Mouse (Mus musculus): Measurements from ENCODE around the gene Hdac9. TPM values are rescaled to one million over a fixed set of nuclear protein-coding genes. Genes with fewer than 3 reads are reported as not detected.

Hdac9 gene
- polyA plus RNA-seq, 1 experiment from 2014 or later, result 7.6 TPM

DNA sequence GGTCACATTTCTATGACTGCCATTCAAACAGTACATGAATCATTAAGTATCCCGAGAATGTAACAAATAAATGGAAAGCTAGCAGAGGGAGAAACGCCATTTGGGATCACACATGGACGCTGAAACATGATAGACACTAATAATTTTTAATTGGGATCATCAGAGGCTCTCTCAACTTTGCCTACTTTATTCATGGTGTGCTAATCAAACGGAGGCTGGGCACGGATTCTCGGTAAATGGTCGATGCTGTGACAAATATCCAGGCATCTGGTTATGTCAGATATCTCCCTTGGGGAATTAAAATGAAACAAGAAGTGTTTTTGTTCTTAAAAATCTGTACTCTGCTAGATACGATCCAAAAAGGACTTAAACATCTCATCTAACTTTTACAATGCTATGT is 418.6 kb downstream of the Hdac9 start:
- no peaks in the 10 kb centered on the region for H3K36me3 ChIP-seq (ENCODE audit: insufficient read depth)
- no peaks in the 10 kb centered on the region for H3K27me3 ChIP-seq (ENCODE audit: insufficient read depth, low read length)
- no peak for DNase-seq
- TF ChIP-seq CTCF (IDR thresholded peaks at IDR 0.05; ENCODE audit: low read depth), result no peak
- no peak overlapping the region for H3K4me3 ChIP-seq (ENCODE audit: low read depth, low read length)
- H3K4me2 ChIP-seq, result no peak overlapping the region
- H3K9ac ChIP-seq, result no peak overlapping the region
- ATAC-seq (ENCODE audit: insufficient read depth), result no peak
- 75% methylated on average over 8 of the region's 8 CpGs for WGBS
- H3K9me3 ChIP-seq (ENCODE audit: low read depth, low read length), result no peaks in the 10 kb centered on the region
- no peaks in the 10 kb centered on the region for H3K4me1 ChIP-seq (ENCODE audit: insufficient read depth)
- H3K27ac ChIP-seq (ENCODE audit: low read depth), result no peak overlapping the region

DNA sequence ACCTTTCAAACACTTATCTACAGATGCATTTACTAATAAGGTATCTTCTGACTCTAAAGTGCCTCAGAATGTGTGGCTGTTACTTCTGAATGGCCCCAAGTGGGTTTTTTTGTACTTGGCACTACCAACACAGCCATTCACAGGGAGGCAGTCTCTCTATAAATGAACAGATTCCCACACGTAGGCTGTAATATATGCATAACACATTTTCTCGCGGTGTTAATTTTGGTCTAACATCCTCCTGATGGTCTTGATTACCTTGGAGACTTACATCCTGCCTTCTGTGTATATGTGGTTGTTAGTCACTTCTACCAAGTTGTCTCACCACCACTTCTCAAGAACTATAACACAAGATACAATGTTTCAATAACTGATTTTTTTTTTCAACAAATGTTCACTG is 419.2 kb downstream of the Hdac9 start:
- no peak for DNase-seq
- Histone ChIP-seq H3K4me1 (ENCODE audit: insufficient read depth) (no peaks in the 10 kb centered on the region), H3K27me3 (ENCODE audit: insufficient read depth, low read length) (no peaks in the 10 kb centered on the region), H3K9ac (no peak overlapping the region), H3K9me3 (ENCODE audit: low read depth, low read length) (no peaks in the 10 kb centered on the region), H3K27ac (ENCODE audit: low read depth) (no peak overlapping the region), H3K4me2 (no peak overlapping the region), H3K4me3 (ENCODE audit: low read depth, low read length) (no peak overlapping the region), H3K36me3 (ENCODE audit: insufficient read depth) (no peaks in the 10 kb centered on the region)
- ATAC-seq (ENCODE audit: insufficient read depth), result no peak
- no peak for TF ChIP-seq CTCF (IDR thresholded peaks at IDR 0.05; ENCODE audit: low read depth)
- WGBS, result 84% methylated on average over 3 of the region's 3 CpGs

DNA sequence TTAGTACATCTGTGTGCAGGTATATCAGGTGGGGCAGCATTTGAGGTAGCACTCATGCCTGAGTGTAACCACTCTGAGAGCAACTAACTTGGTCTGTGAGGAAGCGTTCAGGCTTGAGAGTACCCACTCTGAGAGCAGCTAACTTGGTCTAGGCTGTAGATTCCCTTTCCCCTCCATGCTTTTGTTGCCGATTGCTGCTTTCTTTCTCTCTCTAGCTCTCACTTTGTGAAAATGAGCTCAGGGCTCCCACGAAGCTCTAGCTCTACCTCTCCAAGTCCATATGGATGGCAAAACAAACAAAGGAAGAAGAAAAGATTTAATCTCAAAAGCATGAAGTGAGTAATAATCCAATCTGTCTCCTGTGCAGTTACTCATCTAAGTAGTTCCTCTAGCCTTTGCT is 421.0 kb downstream of the Hdac9 start:
- Histone ChIP-seq H3K27me3 (ENCODE audit: insufficient read depth, low read length) (no peaks in the 10 kb centered on the region), H3K4me2 (0 out of 2 replicates have a peak overlapping the region, but pooled peaks have one; percentile 3), H3K36me3 (ENCODE audit: insufficient read depth) (no peaks in the 10 kb centered on the region), H3K4me3 (ENCODE audit: low read depth, low read length) (no peak overlapping the region), H3K4me1 (ENCODE audit: insufficient read depth) (no peaks in the 10 kb centered on the region), H3K9me3 (ENCODE audit: low read depth, low read length) (no peaks in the 10 kb centered on the region), H3K9ac (no peak overlapping the region), H3K27ac (ENCODE audit: low read depth) (no peak overlapping the region)
- 49% methylated on average over 3 of the region's 3 CpGs for WGBS
- ATAC-seq (ENCODE audit: insufficient read depth), result no peak
- DNase-seq, result no peak
- no peak for TF ChIP-seq CTCF (IDR thresholded peaks at IDR 0.05; ENCODE audit: low read depth)

DNA sequence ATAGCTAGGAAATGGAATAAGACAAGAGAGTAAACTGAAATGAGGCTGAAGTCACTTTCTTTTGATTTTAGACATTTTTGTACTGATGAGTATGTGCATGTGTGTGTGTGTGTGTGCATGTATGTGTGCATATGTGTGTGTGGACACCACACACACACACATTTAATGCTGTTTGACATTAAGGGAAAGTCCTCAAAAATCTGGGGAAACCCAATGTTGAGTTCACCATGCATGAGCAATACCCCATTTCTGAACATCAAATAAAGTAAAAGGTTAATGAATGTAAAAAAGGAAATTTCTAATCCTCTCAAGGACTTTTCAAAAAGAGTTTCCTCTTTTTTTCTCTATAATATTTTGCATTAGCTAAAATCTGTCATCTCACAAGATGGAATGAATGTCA is 427.3 kb downstream of the Hdac9 start:
- H3K9me3 ChIP-seq (ENCODE audit: low read depth, low read length), result no peaks in the 10 kb centered on the region
- no peak for DNase-seq
- H3K9ac ChIP-seq, result no peak overlapping the region
- H3K4me2 ChIP-seq, result no peak overlapping the region
- H3K4me3 ChIP-seq (ENCODE audit: low read depth, low read length), result no peak overlapping the region
- H3K27me3 ChIP-seq (ENCODE audit: insufficient read depth, low read length), result no peaks in the 10 kb centered on the region
- H3K4me1 ChIP-seq (ENCODE audit: insufficient read depth), result no peaks in the 10 kb centered on the region
- no peak overlapping the region for H3K27ac ChIP-seq (ENCODE audit: low read depth)
- no peak for TF ChIP-seq CTCF (IDR thresholded peaks at IDR 0.05; ENCODE audit: low read depth)
- H3K36me3 ChIP-seq (ENCODE audit: insufficient read depth), result no peaks in the 10 kb centered on the region
- ATAC-seq (ENCODE audit: insufficient read depth), result no peak

- no peaks in the 10 kb centered on the region for H3K27me3 ChIP-seq (ENCODE audit: insufficient read depth, low read length)
- 100% methylated on average over 1 of the region's 1 CpGs for WGBS
- no peak overlapping the region for H3K27ac ChIP-seq (ENCODE audit: low read depth)
- H3K4me3 ChIP-seq (ENCODE audit: low read depth, low read length), result no peak overlapping the region
- no peaks in the 10 kb centered on the region for H3K36me3 ChIP-seq (ENCODE audit: insufficient read depth)
- DNase-seq, result no peak
- H3K4me2 ChIP-seq, result no peak overlapping the region
- ATAC-seq (ENCODE audit: insufficient read depth), result no peak
- H3K9ac ChIP-seq, result no peak overlapping the region
- no peak for TF ChIP-seq CTCF (IDR thresholded peaks at IDR 0.05; ENCODE audit: low read depth)
- no peaks in the 10 kb centered on the region for H3K9me3 ChIP-seq (ENCODE audit: low read depth, low read length)
- no peaks in the 10 kb centered on the region for H3K4me1 ChIP-seq (ENCODE audit: insufficient read depth)
Measured at GRCm38 (mm10) chr12:34487666-34488065, 429.2 kb downstream of the Hdac9 start.

- DNase-seq (no peak), ATAC-seq (ENCODE audit: insufficient read depth) (no peak)
- H3K4me1 ChIP-seq (ENCODE audit: insufficient read depth), result no peaks in the 10 kb centered on the region
- TF ChIP-seq CTCF (IDR thresholded peaks at IDR 0.05; ENCODE audit: low read depth), result no peak
- WGBS, result 58% methylated on average over 3 of the region's 3 CpGs
- H3K4me2 ChIP-seq, result no peak overlapping the region
- H3K27me3 ChIP-seq (ENCODE audit: insufficient read depth, low read length), result no peaks in the 10 kb centered on the region
- no peak overlapping the region for H3K4me3 ChIP-seq (ENCODE audit: low read depth, low read length)
- no peaks in the 10 kb centered on the region for H3K36me3 ChIP-seq (ENCODE audit: insufficient read depth)
- no peak overlapping the region for H3K9ac ChIP-seq
- no peaks in the 10 kb centered on the region for H3K9me3 ChIP-seq (ENCODE audit: low read depth, low read length)
- no peak overlapping the region for H3K27ac ChIP-seq (ENCODE audit: low read depth)
Measured at GRCm38 (mm10) chr12:34487021-34487420, 429.9 kb downstream of the Hdac9 start.

- ATAC-seq (ENCODE audit: insufficient read depth) (no peak), DNase-seq (no peak)
- no peaks in the 10 kb centered on the region for H3K9me3 ChIP-seq (ENCODE audit: low read depth, low read length)
- no peak for TF ChIP-seq CTCF (IDR thresholded peaks at IDR 0.05; ENCODE audit: low read depth)
- WGBS, result 43% methylated on average over 2 of the region's 2 CpGs
- H3K9ac ChIP-seq, result no peak overlapping the region
- H3K4me2 ChIP-seq, result no peak overlapping the region
- H3K27ac ChIP-seq (ENCODE audit: low read depth), result no peak overlapping the region
- H3K4me1 ChIP-seq (ENCODE audit: insufficient read depth), result no peaks in the 10 kb centered on the region
- H3K4me3 ChIP-seq (ENCODE audit: low read depth, low read length), result no peak overlapping the region
- no peaks in the 10 kb centered on the region for H3K27me3 ChIP-seq (ENCODE audit: insufficient read depth, low read length)
- no peaks in the 10 kb centered on the region for H3K36me3 ChIP-seq (ENCODE audit: insufficient read depth)
Measured at GRCm38 (mm10) chr12:34486016-34486415, 430.9 kb downstream of the Hdac9 start.

- ATAC-seq (ENCODE audit: insufficient read depth), result no peak
- Histone ChIP-seq H3K36me3 (ENCODE audit: insufficient read depth) (no peaks in the 10 kb centered on the region), H3K27me3 (ENCODE audit: insufficient read depth, low read length) (no peaks in the 10 kb centered on the region), H3K4me2 (no peak overlapping the region), H3K9ac (no peak overlapping the region), H3K4me1 (ENCODE audit: insufficient read depth) (no peaks in the 10 kb centered on the region), H3K9me3 (ENCODE audit: low read depth, low read length) (no peaks in the 10 kb centered on the region), H3K4me3 (ENCODE audit: low read depth, low read length) (no peak overlapping the region), H3K27ac (ENCODE audit: low read depth) (no peak overlapping the region)
- TF ChIP-seq CTCF (IDR thresholded peaks at IDR 0.05; ENCODE audit: low read depth), result no peak
- DNase-seq, result no peak
- 92% methylated on average over 5 of the region's 5 CpGs for WGBS
Measured at GRCm38 (mm10) chr12:34481702-34482101, 435.2 kb downstream of the Hdac9 start.

All from lung, embryonic 14.5 days (tissue).